Mouse (Mus musculus) neural tube, embryonic 13.5 days (tissue): Measurements from ENCODE around the gene Gla. TPM values are rescaled to one million over a fixed set of nuclear protein-coding genes. Genes with fewer than 3 reads are reported as not detected.
A peak's percentile ranks its signal among the peaks of the same experiment; 100 is the strongest.

ENCODE experiments used
- ATAC-seq: fragments of 200-750 bp; cut with Nextera tagmentation; 2 replicates; pipeline ENCODE4 v1.8.0; 2017; ENCODE audit warnings: low read depth, mild to moderate bottlenecking, moderate TSS enrichment, moderate library complexity
- H3K27ac ChIP-seq: fragments of 300-500 bp; sonication (generic); replicated peaks from 2 replicates; pipeline ENCODE4 v1.5.1; 2015; ENCODE audit warnings: moderate library complexity, mild to moderate bottlenecking, inconsistent platforms
- H3K27me3 ChIP-seq: fragments of 300-500 bp; sonication (generic); 2 replicates; pipeline ENCODE4 v1.6.1; 2015; ENCODE audit warnings: mild to moderate bottlenecking, inconsistent platforms
- H3K36me3 ChIP-seq: fragments of 300-500 bp; sonication (generic); 2 replicates; pipeline ENCODE4 v1.6.1; 2015; ENCODE audit warnings: mild to moderate bottlenecking, inconsistent platforms
- H3K4me1 ChIP-seq: fragments of 300-500 bp; sonication (generic); replicated peaks from 2 replicates; pipeline ENCODE4 v1.6.1; 2015; ENCODE audit warnings: inconsistent platforms
- H3K4me2 ChIP-seq: fragments of 300-500 bp; sonication (generic); 2 replicates; pipeline ENCODE4 v1.6.1; 2015; ENCODE audit warnings: inconsistent platforms, mild to moderate bottlenecking, moderate library complexity
- H3K4me3 ChIP-seq: fragments of 300-500 bp; sonication (generic); 2 replicates; pipeline ENCODE4 v1.5.1; 2015; ENCODE audit warnings: mild to moderate bottlenecking, inconsistent platforms
- H3K9ac ChIP-seq: fragments of 300-500 bp; sonication (generic); 2 replicates; pipeline ENCODE4 v1.6.1; 2015; ENCODE audit warnings: moderate library complexity, mild to moderate bottlenecking, inconsistent platforms
- H3K9me3 ChIP-seq: fragments of 300-500 bp; sonication (generic); 2 replicates; pipeline ENCODE4 v1.6.1; 2016; ENCODE audit warnings: inconsistent platforms
- WGBS: fragments of 180-500 bp; shearing (Covaris S2); methylation state at CpG from one replicate; pipeline ENCODE4 v1.1.7; 2015; 5-methylcytosine and 5-hydroxymethylcytosine counted together
- polyA plus RNA-seq: library from polyadenylated mRNA; unstranded; fragments of >200 nt; fragmentation: Nextera tagmentation; extraction: Ambion mirVana; gene quantifications from 2 replicates; pipeline ENCODE4 v1.2.1, GENCODE M21; 2015

Gene Gla
- polyA plus RNA-seq, 1 experiment from 2014 or later: 4.2 TPM

DNA sequence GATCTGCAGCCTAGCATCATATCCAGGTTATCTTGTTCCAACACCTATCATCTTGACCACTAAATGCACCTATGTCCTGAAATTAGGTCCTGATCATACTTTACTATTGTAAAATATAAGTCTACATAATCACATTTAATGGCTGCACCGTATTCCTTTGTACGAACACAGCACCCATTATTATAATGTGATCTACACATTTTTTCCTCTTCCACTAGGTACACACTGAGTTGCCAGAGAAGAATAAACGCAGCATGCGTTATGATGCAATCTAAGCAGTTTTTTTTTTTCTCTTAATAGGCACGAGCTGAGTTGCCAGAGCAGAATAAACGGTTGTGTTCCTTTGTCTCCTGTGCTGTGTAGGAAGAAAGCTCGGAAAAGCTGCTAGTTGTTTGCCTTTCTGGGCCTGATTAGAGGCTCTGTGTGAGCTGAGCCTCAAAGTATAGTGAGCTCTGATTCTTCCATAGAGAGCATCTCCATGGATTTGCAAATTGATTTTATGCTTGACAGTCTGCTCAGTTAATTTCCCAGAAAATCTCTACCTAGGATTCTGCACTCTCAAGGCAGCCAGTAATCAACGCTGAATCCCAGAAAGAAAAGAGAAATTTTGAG is 19.4 kb upstream of the Gla start:
- H3K4me1 ChIP-seq: 0 out of 2 replicates have a peak, but pooled peaks cover 6% of the 10 kb centered on the region
- H3K9me3 ChIP-seq: no peaks in the 10 kb centered on the region
- 0 out of 2 replicates have a peak overlapping the region, but pooled peaks have one; percentile 45 for H3K9ac ChIP-seq
- H3K4me2 ChIP-seq: no peak overlapping the region; the same call in 1 of the 2 replicates
- ATAC-seq: peak; percentile 65
- H3K36me3 ChIP-seq: no peaks in the 10 kb centered on the region
- WGBS: 38% methylated on average over 8 of the region's 8 CpGs
- H3K4me3 ChIP-seq: no peak overlapping the region
- H3K27ac ChIP-seq: peak overlapping the region; percentile 82
- peaks cover 11% of the 10 kb centered on the region; the same call in 1 of the 2 replicates for H3K27me3 ChIP-seq

DNA sequence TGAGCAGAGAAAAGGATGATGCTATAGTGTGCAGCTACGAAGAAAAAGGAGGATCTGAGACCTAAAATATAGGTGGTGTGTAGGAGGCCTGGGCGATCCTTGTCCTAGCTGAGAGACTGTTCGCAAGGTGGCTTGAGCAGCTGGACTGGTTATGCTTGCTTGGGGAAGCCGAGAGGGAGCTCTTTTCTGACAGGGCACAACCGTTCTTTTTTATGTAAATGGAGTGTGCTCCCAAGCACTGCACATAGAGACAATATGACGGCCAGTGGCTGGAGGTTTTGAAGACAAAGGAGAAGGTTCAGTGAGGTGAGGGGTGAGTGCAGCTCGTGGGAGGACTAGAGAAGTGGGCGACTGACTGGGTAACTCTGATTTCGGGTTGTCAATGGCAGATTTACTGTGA is 18.8 kb upstream of the Gla start:
- Histone ChIP-seq H3K9ac (0 out of 2 replicates have a peak overlapping the region, but pooled peaks have one; percentile 22), H3K4me2 (no peak overlapping the region; the same call in 1 of the 2 replicates), H3K4me3 (no peak overlapping the region), H3K36me3 (no peaks in the 10 kb centered on the region), H3K9me3 (no peaks in the 10 kb centered on the region), H3K4me1 (0 out of 2 replicates have a peak, but pooled peaks cover 6% of the 10 kb centered on the region), H3K27ac (peak overlapping the region; percentile 82), H3K27me3 (peaks cover 11% of the 10 kb centered on the region; the same call in 1 of the 2 replicates)
- peak; percentile 60; the same call in 1 of the 2 replicates for ATAC-seq
- 34% methylated on average over 9 of the region's 9 CpGs for WGBS

DNA sequence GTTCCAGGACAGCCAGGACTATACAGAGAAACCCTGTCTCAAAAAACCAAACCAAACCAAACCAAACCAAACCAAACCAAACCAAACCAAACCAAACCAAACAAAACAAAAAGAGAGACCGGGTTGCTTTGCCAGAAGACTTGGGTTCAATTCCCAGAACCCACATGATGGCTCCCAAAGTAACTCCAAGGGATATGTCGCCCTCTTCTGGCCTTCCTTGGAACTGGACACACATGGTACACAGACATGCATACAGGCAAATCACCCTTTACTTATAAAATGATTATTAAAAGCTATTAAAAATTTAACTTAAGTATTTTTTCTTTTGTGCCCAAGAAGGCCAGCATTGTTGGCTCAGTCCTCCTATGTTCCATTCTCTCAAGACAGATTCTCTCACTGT is 13.4 kb upstream of the Gla start:
- H3K4me1 ChIP-seq: no peaks in the 10 kb centered on the region
- no peaks in the 10 kb centered on the region for H3K9me3 ChIP-seq
- no peak for ATAC-seq
- H3K36me3 ChIP-seq: no peaks in the 10 kb centered on the region
- 60% methylated on average over 2 of the region's 2 CpGs for WGBS
- no peak overlapping the region for H3K9ac ChIP-seq
- H3K27me3 ChIP-seq: peaks cover 11% of the 10 kb centered on the region; the same call in 1 of the 2 replicates
- H3K4me2 ChIP-seq: no peak overlapping the region
- no peak overlapping the region for H3K4me3 ChIP-seq
- H3K27ac ChIP-seq: no peak overlapping the region

DNA sequence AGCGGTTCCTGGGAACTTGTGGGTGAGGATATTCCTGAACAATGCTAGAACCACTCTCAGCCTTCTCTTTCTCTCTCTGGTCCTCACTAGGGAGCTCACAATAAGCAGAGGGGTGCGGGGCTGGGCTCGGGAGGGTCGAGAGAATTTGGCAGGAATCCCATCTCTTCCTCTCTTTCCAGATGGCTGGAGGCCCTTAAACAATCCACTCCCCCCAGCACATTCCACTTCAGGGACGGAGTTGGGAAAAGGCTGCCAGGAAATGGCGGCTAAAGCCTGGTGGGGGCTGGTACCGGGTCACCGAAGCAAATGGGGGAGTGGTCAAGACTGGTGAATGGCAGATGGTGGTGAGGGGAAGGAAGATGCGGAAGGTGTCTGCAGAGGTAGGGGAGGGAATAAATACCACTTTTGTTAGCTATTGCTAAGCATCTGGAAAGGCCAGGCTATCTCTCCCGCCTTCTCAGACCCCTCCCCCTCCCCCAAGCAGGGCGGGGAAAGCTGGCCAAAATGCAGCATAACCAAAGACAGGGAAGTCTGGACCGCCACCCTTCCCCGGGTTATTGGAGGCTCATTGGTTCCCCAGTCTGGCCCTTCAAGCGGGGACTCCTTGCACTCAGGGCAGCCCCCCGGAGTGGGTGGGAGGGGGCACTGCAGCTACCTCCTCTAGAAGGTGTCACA is 11.5 kb upstream of the Gla start:
- peak; percentile 83 for ATAC-seq
- peak overlapping the region; percentile 81 for H3K27ac ChIP-seq
- H3K27me3 ChIP-seq: peaks cover 2% of the 10 kb centered on the region; the same call in 1 of the 2 replicates
- H3K9me3 ChIP-seq: no peaks in the 10 kb centered on the region
- H3K4me3 ChIP-seq: peak overlapping the region; percentile 29
- peak overlapping the region; percentile 62 for H3K9ac ChIP-seq
- 24% methylated on average over 14 of the region's 15 CpGs for WGBS
- H3K36me3 ChIP-seq: no peaks in the 10 kb centered on the region
- H3K4me1 ChIP-seq: no peaks in the 10 kb centered on the region
- peak overlapping the region; percentile 54 for H3K4me2 ChIP-seq

DNA sequence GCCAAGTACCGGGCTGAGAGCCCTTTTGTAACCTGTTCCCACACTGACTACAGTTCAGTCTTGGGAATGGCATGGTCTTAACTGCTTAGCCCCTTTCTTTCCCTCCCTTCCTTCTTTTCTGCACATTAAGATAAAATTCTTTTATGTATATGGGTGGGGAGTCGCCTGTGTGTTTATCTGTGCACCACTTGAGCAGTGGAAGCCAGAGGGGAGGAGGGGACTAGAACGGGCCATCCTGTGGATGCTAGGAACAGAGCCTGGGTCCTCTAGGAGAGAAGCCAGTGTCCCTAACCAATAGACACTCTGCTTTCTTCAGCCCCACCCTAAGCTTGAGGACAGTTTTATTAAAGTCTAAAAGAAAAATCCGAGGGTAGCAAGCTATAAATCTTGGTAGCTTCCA is 10.1 kb upstream of the Gla start:
- Histone ChIP-seq H3K4me1 (no peaks in the 10 kb centered on the region), H3K4me3 (no peak overlapping the region), H3K9me3 (no peaks in the 10 kb centered on the region), H3K4me2 (no peak overlapping the region), H3K36me3 (0 out of 2 replicates have a peak, but pooled peaks cover 3% of the 10 kb centered on the region), H3K27ac (no peak overlapping the region), H3K9ac (no peak overlapping the region), H3K27me3 (no peaks in the 10 kb centered on the region)
- ATAC-seq: no peak
- WGBS: 74% methylated on average over 4 of the region's 4 CpGs

DNA sequence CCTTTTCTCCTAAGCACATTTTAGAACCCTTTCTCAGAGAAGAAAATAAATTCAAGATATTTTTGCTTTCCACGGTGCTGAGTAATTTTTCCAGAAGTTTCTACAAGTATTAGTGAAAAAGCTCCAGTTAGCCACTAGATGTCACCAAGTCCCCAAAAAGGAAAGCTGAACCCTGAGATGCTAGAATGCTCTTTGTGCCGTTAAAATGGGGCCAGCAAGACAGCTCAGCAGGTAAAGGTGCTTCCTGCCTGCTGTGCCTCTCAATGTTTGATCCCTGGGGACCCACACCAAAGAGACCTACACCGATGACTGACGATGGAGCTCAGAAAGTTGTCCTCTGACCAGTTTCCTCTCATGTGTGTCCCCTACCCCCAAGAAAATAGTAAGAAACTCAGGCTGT is 8.5 kb upstream of the Gla start:
- ATAC-seq: no peak
- Histone ChIP-seq H3K4me1 (no peaks in the 10 kb centered on the region), H3K9me3 (no peaks in the 10 kb centered on the region), H3K4me2 (no peak overlapping the region), H3K4me3 (no peak overlapping the region), H3K9ac (no peak overlapping the region), H3K36me3 (0 out of 2 replicates have a peak, but pooled peaks cover 3% of the 10 kb centered on the region), H3K27me3 (no peaks in the 10 kb centered on the region), H3K27ac (no peak overlapping the region)
- 40% methylated on average over 4 of the region's 4 CpGs for WGBS

DNA sequence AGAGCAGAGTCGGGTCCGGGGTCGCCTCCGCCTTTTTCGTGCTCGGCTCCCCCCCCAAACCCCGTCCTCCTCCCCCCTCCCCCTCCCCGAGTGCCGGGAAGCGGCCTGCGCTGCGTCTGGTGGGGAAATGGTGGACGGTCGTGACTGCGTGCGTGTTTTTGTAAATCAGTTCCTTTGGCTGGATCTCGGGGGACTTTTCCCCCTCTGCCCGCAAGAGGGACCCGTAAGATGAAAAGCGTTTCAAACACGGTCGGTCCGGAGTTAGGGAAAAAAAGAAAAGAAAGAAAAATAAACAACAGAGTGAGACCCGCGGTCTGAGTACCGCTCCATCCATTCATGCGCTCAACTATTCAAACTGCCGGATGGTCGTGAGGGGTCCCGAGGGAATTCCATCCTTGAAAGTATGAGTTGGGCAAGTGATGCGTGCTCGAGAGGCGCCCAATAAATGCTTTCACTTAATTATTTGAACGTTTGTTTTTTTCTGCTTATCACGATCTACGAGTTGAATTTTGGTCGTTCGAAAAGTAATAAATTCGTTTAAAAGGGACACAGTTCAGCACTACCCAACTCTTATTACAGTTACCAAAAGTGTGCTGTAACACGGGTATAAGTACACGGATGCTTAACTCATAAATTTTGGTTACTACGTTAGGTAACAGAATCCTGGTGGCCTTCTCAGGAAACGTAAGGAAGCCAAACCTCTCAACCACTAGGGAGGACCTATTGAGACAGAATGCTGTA is 625 bp upstream of the Gla start:
- ATAC-seq: peak; percentile 89
- Histone ChIP-seq H3K4me2 (peak overlapping the region; percentile 56), H3K36me3 (no peaks in the 10 kb centered on the region), H3K4me3 (peak overlapping the region; percentile 49), H3K9me3 (no peaks in the 10 kb centered on the region), H3K27me3 (no peaks in the 10 kb centered on the region), H3K9ac (peak overlapping the region; percentile 70), H3K27ac (peak overlapping the region; percentile 95), H3K4me1 (peaks cover 23% of the 10 kb centered on the region)
- 21% methylated on average over 42 of the region's 43 CpGs for WGBS

DNA sequence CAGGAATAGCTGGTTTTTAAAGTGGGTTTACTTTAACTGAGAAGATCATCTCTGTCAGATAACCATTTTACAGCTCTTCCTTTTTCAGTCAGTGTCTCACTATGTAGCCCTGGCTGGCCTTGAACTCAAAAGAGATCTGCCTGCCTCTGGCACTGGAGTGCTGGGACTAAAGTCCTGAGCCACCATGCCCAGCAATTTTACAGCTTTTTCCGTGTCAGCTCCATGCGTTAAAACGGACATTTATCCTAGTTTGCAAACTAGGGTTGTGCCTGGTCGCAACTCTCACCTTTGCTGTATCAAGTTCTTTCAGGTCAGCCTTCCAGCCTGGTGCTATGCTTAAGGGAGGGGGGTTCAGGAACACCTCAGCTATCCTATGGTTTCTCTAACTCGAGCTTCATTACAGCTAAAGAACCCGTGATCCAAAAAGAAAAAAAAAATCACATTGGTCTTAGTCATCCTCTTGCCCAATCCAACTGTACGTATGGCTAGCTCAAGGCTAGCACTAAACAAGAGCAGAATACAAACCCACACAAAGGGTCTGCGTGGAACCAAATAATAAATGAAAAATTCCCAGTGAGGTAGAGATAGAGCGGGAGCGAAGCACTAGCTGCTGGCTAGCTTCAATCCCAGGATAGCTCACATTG is 881 bp downstream of the Gla start:
- peak; percentile 8 for ATAC-seq
- 33% methylated on average over 10 of the region's 10 CpGs for WGBS

DNA sequence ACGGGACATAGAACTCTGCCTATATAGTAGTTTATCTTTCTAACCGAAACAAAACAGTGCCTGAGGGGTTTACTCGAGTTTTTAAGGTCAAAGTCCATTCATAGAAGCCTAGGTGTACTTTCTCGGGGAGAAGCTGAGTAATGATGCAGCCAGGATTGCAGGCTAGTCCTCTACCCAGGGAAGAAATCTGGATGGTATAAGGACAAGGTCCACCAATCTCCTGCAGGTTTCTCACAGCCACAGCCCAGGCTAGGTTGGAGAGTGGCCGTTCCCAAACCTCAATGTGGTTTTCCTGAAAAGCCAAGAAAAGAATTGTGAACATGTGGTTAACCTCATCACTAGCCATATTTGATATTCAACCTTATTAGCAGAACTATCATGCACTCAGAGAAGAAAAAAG is 11.1 kb downstream of the Gla start:
- Histone ChIP-seq H3K9ac (no peak overlapping the region), H3K36me3 (peaks cover 11% of the 10 kb centered on the region; the same call in 1 of the 2 replicates), H3K27me3 (no peaks in the 10 kb centered on the region), H3K4me2 (no peak overlapping the region), H3K9me3 (no peaks in the 10 kb centered on the region), H3K4me1 (peaks cover 11% of the 10 kb centered on the region), H3K4me3 (no peak overlapping the region), H3K27ac (no peak overlapping the region)
- no peak for ATAC-seq
- WGBS: 65% methylated on average over 5 of the region's 5 CpGs

More for the DNA sequence above, 881 bp downstream of the Gla start:
- H3K27ac ChIP-seq: peak overlapping the region; percentile 56; the same call in 1 of the 2 replicates
- H3K4me2 ChIP-seq: peak overlapping the region; percentile 62
- H3K9me3 ChIP-seq: no peaks in the 10 kb centered on the region
- peaks cover 23% of the 10 kb centered on the region for H3K4me1 ChIP-seq
- no peaks in the 10 kb centered on the region for H3K36me3 ChIP-seq
- no peaks in the 10 kb centered on the region for H3K27me3 ChIP-seq
- peak overlapping the region; percentile 49 for H3K4me3 ChIP-seq
- H3K9ac ChIP-seq: peak overlapping the region; percentile 68

DNA sequence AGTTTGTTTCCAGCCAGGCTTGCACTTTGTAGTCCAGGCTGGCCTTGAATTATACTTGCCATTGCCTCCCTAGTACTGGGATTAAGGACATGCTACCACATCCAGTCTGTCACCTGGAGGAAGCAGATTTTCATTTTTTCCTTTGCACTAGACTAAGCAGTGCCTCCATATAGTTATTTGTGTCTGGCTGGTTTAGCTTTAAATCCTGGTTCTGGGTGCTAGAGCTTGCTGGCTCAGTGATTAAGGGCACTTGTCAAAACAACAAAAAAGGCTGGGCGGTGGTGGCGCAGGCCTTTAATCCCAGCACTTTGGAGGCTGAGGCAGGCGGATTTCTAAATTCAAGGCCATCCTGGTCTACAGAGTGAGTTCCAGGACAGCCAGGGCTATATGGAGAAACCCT is 11.9 kb downstream of the Gla start:
- WGBS: 88% methylated on average over 3 of the region's 3 CpGs
- no peak overlapping the region for H3K4me2 ChIP-seq
- H3K4me1 ChIP-seq: peaks cover 16% of the 10 kb centered on the region
- no peak overlapping the region for H3K4me3 ChIP-seq
- no peak overlapping the region for H3K27ac ChIP-seq
- ATAC-seq: no peak
- no peaks in the 10 kb centered on the region for H3K9me3 ChIP-seq
- H3K27me3 ChIP-seq: no peaks in the 10 kb centered on the region
- H3K36me3 ChIP-seq: peaks cover 11% of the 10 kb centered on the region; the same call in 1 of the 2 replicates
- H3K9ac ChIP-seq: no peak overlapping the region

DNA sequence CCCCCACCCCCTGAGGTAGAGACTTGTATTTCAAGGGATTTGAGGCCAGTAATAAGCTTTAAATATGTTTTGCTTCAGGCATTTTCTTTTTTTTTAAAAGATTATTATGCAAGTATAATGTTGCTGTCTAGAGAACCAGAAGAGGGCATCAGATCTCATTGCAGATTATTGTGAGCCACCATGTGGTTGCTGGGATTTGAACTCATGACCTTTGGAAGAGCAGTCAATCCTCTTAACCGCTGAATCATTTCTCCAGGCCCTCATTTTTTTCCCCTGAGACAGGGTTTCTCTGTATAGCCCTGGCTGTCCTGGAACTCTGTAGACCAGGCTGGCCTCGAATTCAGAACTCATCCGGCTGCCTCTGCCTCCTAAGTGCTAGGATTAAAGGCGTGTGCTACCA is 12.7 kb downstream of the Gla start:
- no peak for ATAC-seq
- Histone ChIP-seq H3K36me3 (peaks cover 11% of the 10 kb centered on the region; the same call in 1 of the 2 replicates), H3K27me3 (no peaks in the 10 kb centered on the region), H3K27ac (no peak overlapping the region), H3K9me3 (no peaks in the 10 kb centered on the region), H3K9ac (no peak overlapping the region), H3K4me1 (peaks cover 16% of the 10 kb centered on the region), H3K4me2 (no peak overlapping the region), H3K4me3 (no peak overlapping the region)
- 84% methylated on average over 4 of the region's 4 CpGs for WGBS
